Mouse (Mus musculus) liver, postnatal 0 days (tissue): ENCODE measurements around the gene 1700023F06Rik.

Experiments
- CTCF ChIP-seq: sonication (generic); IDR thresholded peaks from 2 replicates; pipeline ENCODE4 v1.5.1; 2016; ENCODE audit warnings: antibody characterized with exemption, low read depth
- EP300 ChIP-seq: IDR thresholded peaks from 2 replicates; pipeline ENCODE4 v1.6.1; 2016; ENCODE audit warnings: antibody characterized with exemption, low read depth, mild to moderate bottlenecking

- no peak for TF ChIP-seq CTCF
- no peak for TF ChIP-seq EP300
These were observed 33.9 kb downstream of the 1700023F06Rik start for GRCm38 (mm10) chr11:103174411-103174832.
